Mouse (Mus musculus) olfactory bulb, adult 2 months (tissue): Measurements from ENCODE around the gene Ocel1.

ENCODE experiments used
- CTCF ChIP-seq: fragments of 200-500 bp; IDR thresholded peaks from 2 replicates; pipeline ENCODE4 v1.5.1; 2012; ENCODE audit warnings: low read depth, mild to moderate bottlenecking, low read length, moderate library complexity; ENCODE audit not compliant: insufficient read depth
- POLR2A ChIP-seq: fragments of 200-500 bp; IDR thresholded peaks from 2 replicates; pipeline ENCODE4 v1.6.1; 2012; ENCODE audit warnings: mild to moderate bottlenecking, low read depth, low read length, moderate library complexity; ENCODE audit not compliant: insufficient read depth

DNA sequence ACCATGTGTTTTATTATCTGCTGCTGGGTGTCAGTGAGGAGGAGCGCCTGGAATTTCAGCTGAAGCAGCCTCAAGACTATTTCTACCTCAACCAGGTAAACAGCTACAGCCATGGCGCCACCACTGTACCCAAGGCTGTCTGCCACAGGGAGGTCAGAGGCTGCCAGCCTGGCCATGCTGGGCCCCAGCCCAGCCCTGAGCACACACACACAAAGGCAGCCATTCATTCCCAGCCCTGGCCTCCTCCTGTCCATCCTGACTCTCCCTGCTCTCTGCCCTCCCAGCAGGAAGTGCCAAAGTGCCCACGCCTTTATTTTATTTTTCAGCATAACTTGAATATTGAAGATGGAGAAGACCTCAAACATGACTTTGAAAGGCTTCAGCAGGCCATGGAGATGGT is 48.2 kb upstream of the Ocel1 start:
- TF ChIP-seq CTCF = no peak
- no peak for TF ChIP-seq POLR2A
